Mouse (Mus musculus) colon, adult 2 months (tissue): ENCODE measurements around the gene Sema4g. TPM values are rescaled to one million over a fixed set of nuclear protein-coding genes. Genes with fewer than 3 reads are reported as not detected.

Source experiments
- polyA plus RNA-seq: library from polyadenylated mRNA; depleted of rRNA; stranded (reverse); fragments of >200 nt; gene quantifications from 2 replicates; pipeline ENCODE4 v1.2.3, GENCODE M21; 2012; rRNA removed

Gene Sema4g
- polyA plus RNA-seq, result 656 and 735 TPM in 2 replicates

GRCm38 (mm10) chr19:44988831-44989566, at the start of gene Sema4g:
Gene Sema4g (plus strand): TSS chr19:44989101.

GRCm38 (mm10) chr19:45005444-45005843, 16.5 kb downstream of the Sema4g start, which contains the start of gene Twnk:
Gene Twnk (plus strand): TSS chr19:45005663.

GRCm38 (mm10) chr19:45005957-45006712, 17.2 kb downstream of the Sema4g start, which contains the start of gene Mrpl43:
Gene Mrpl43 (minus strand): TSS chr19:45006442.

GRCm38 (mm10) chr19:45014335-45014971, 25.6 kb downstream of the Sema4g start, which contains the start of gene Lzts2:
Gene Lzts2 (plus strand): TSS chr19:45014414.

GRCm38 (mm10) chr19:45045651-45046050, 56.8 kb downstream of the Sema4g start, which contains the start of gene Pdzd7:
Gene Pdzd7 (minus strand): TSS chr19:45045717.

GRCm38 (mm10) chr19:45047417-45047934, 58.6 kb downstream of the Sema4g start, which contains the start of gene Sfxn3:
Gene Sfxn3 (plus strand): TSS chr19:45047503.

Other genes with a start within 250 kb of the Sema4g start
- not detected in 2 replicates for gene Pax2, start 233.1 kb upstream of the Sema4g start, polyA plus RNA-seq
- 33.6 and 46.2 TPM in 2 replicates for gene Slf2, start 58.0 kb upstream of the Sema4g start, polyA plus RNA-seq
- 7.3 and 8.9 TPM in 2 replicates for gene Twnk, start 16.6 kb downstream of the Sema4g start, polyA plus RNA-seq
- gene Mrpl43, start 17.3 kb downstream of the Sema4g start, polyA plus RNA-seq, result 178 and 187 TPM in 2 replicates
- gene Lzts2, start 25.3 kb downstream of the Sema4g start, polyA plus RNA-seq, result 175 and 198 TPM in 2 replicates
- 13.6 and 15.7 TPM in 2 replicates for gene Pdzd7, start 56.6 kb downstream of the Sema4g start, polyA plus RNA-seq
- 34.6 and 37.3 TPM in 2 replicates for gene Sfxn3, start 58.4 kb downstream of the Sema4g start, polyA plus RNA-seq
- gene Kazald1, start 86.1 kb downstream of the Sema4g start, polyA plus RNA-seq, result 11.3 and 14.5 TPM in 2 replicates
- gene Tlx1, start 161.6 kb downstream of the Sema4g start, polyA plus RNA-seq, result not detected in 2 replicates
- gene Lbx1, start 246.7 kb downstream of the Sema4g start, polyA plus RNA-seq, result not detected in 2 replicates